Mouse (Mus musculus): ENCODE measurements around the gene Acvr1b. TPM values are rescaled to one million over a fixed set of nuclear protein-coding genes. Genes with fewer than 3 reads are reported as not detected.

Gene Acvr1b
- polyA plus RNA-seq, 1 experiment from 2014 or later = 30.0 TPM

DNA sequence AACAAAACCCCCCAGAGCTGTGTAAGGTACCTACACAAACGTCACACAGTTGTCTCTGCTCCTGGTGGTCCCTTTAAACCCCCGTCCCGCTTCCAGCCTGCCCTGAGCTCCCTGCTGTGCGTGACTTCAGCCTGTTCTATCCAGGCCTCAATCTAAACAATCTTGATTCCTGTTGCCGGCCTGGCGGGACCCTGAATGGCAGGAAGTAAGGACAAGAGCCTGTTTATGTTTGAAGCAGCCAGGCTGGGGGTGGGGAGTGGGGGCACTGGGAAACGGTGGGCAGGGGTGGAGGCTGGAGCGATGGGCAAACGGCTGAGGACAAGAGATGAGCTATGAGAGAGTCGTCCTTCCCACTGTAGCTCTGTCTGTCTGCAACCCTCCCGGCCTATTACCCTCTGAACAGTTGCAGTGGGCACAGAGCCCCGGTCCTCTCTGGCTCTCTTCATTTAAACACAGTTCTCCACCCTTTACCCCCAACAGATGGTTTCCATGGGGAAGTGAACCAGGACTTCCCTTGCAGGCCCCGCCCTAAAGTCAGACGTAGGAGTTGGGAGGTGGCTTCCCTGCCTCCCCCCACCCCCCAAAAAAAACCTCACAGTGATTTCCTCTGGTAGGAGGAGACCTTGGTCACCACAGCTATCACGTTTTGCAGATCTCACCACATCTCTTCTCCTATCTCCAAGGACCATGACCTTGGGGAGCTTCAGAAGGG, 39.7 kb upstream of the Acvr1b start:
- peak; percentile 6; the same call in 1 of the 2 replicates for ATAC-seq (ENCODE audit: low FRiP score)
- Histone ChIP-seq H3K9me3 (ENCODE audit: control insufficient read depth, low read length) (no peaks in the 10 kb centered on the region), H3K4me1 (replicated peaks; ENCODE audit: control insufficient read depth, insufficient read depth, low read length) (peaks cover 3% of the 10 kb centered on the region; the same call in 1 of the 2 replicates)

DNA sequence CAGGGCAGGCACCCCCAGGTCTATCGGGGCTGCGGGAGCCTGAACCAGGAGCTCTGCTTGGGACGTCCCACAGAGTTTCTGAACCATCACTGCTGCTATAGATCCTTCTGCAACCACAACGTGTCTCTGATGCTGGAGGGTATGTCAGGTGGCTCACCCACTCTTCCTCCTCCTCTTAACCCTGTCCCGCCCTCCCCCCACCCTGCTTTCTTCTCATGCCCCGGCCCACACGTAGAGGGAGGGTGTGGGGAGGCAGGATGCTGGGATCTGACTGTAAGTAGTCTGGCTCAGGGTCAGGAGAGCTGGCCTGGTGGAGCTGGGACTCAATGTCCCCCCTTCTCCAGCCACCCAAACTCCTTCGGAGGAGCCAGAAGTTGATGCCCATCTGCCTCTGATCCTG, 38.5 kb upstream of the Acvr1b start:
- 61% methylated on average over 8 of the region's 8 CpGs for WGBS
- Histone ChIP-seq H3K9me3 (ENCODE audit: control insufficient read depth, low read length) (no peaks in the 10 kb centered on the region), H3K4me1 (replicated peaks; ENCODE audit: control insufficient read depth, insufficient read depth, low read length) (peaks cover 16% of the 10 kb centered on the region), H3K27me3 (ENCODE audit: control insufficient read depth, insufficient read depth, low read length) (peaks cover 4% of the 10 kb centered on the region; the same call in 1 of the 2 replicates), H3K4me3 (replicated peaks; ENCODE audit: low read length) (no peak overlapping the region), H3K27ac (no peak overlapping the region), H3K4me2 (replicated peaks) (peak overlapping the region; percentile 1; the same call in 1 of the 2 replicates), H3K9ac (no peak overlapping the region), H3K36me3 (replicated peaks; ENCODE audit: control insufficient read depth, insufficient read depth) (no peaks in the 10 kb centered on the region)
- DNase-seq (ENCODE audit: low spot score) (no peak), ATAC-seq (ENCODE audit: low FRiP score) (no peak)

More for the DNA sequence above, 39.7 kb upstream of the Acvr1b start:
- 24% methylated on average over 15 of the region's 15 CpGs for WGBS
- Histone ChIP-seq H3K4me2 (replicated peaks) (0 out of 2 replicates have a peak overlapping the region, but pooled peaks have one; percentile 14), H3K27ac (no peak overlapping the region), H3K9ac (no peak overlapping the region), H3K27me3 (ENCODE audit: control insufficient read depth, insufficient read depth, low read length) (peaks cover 16% of the 10 kb centered on the region), H3K4me3 (replicated peaks; ENCODE audit: low read length) (no peak overlapping the region), H3K36me3 (replicated peaks; ENCODE audit: control insufficient read depth, insufficient read depth) (no peaks in the 10 kb centered on the region)
- no peak for DNase-seq (ENCODE audit: low spot score)

DNA sequence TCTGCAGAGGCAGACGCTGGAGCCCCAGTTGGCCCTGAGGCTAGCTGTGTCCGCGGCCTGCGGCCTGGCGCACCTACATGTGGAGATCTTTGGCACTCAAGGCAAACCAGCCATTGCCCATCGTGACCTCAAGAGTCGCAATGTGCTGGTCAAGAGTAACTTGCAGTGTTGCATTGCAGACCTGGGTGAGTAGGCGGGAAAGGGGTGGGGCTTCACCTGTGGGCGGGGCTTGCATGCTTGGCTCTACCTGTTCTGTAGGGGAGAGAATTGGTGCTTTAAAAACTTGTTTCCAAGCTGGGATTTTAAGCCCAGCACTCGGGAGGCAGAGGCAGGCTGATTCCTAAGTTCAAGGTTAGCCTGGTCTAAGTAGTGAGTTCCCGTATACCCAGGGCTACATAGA, 36.4 kb upstream of the Acvr1b start:
- Histone ChIP-seq H3K36me3 (replicated peaks; ENCODE audit: control insufficient read depth, insufficient read depth) (no peaks in the 10 kb centered on the region), H3K27ac (no peak overlapping the region), H3K4me3 (replicated peaks; ENCODE audit: low read length) (no peak overlapping the region), H3K9ac (no peak overlapping the region), H3K27me3 (ENCODE audit: control insufficient read depth, insufficient read depth, low read length) (no peaks in the 10 kb centered on the region), H3K9me3 (ENCODE audit: control insufficient read depth, low read length) (no peaks in the 10 kb centered on the region), H3K4me1 (replicated peaks; ENCODE audit: control insufficient read depth, insufficient read depth, low read length) (peaks cover 18% of the 10 kb centered on the region), H3K4me2 (replicated peaks) (no peak overlapping the region)
- DNase-seq (ENCODE audit: low spot score) (no peak), ATAC-seq (ENCODE audit: low FRiP score) (no peak)
- 77% methylated on average over 11 of the region's 11 CpGs for WGBS

DNA sequence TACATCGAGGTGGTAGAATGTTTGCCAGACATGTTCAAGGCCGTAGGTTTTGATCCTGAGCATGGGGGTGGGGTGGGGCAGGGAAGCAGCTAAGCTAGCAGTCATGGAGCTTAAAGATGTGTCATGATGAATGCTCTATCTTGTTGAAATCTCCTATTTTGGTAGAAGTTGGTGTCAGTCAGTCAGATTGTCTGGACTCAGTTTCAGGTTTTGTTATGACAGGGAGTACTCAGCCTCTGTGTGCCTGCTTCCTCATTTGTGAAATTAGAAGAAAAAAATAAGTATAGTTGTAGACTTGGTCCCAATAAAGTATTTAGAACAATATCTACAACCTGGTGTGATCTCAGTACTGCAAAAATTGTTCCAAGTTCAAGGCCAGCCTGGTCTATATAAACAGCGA, 35.2 kb upstream of the Acvr1b start:
- WGBS = 89% methylated on average over 3 of the region's 3 CpGs
- H3K27me3 ChIP-seq (ENCODE audit: control insufficient read depth, insufficient read depth, low read length) = no peaks in the 10 kb centered on the region
- H3K4me2 ChIP-seq (replicated peaks) = no peak overlapping the region
- H3K36me3 ChIP-seq (replicated peaks; ENCODE audit: control insufficient read depth, insufficient read depth) = no peaks in the 10 kb centered on the region
- DNase-seq (ENCODE audit: low spot score) = no peak
- H3K9ac ChIP-seq = no peak overlapping the region
- H3K9me3 ChIP-seq (ENCODE audit: control insufficient read depth, low read length) = no peaks in the 10 kb centered on the region
- no peak for ATAC-seq (ENCODE audit: low FRiP score)
- H3K4me1 ChIP-seq (replicated peaks; ENCODE audit: control insufficient read depth, insufficient read depth, low read length) = peaks cover 25% of the 10 kb centered on the region
- H3K4me3 ChIP-seq (replicated peaks; ENCODE audit: low read length) = no peak overlapping the region
- H3K27ac ChIP-seq = no peak overlapping the region

DNA sequence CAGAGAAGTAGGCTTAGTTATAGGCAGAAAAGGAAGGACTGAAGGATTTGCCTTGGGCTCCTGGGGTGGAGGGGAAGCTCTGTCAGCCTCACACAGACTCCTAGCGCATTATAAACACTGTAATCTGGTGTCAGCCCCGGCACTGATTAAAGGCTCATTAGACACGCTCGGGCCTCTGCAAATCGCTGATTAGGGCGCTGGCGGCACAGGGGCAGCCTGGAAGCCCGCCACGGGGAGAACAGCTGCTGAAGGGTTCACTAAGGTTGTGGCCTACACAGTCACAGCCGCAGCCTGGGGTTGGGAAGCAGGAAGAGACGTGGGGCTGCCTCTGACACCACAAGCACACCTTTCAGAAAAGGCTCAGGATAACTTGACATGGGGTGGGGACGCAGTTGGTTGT, 34.0 kb upstream of the Acvr1b start:
- Histone ChIP-seq H3K27ac (no peak overlapping the region), H3K36me3 (replicated peaks; ENCODE audit: control insufficient read depth, insufficient read depth) (no peaks in the 10 kb centered on the region), H3K9me3 (ENCODE audit: control insufficient read depth, low read length) (no peaks in the 10 kb centered on the region), H3K27me3 (ENCODE audit: control insufficient read depth, insufficient read depth, low read length) (no peaks in the 10 kb centered on the region), H3K4me3 (replicated peaks; ENCODE audit: low read length) (no peak overlapping the region), H3K4me2 (replicated peaks) (0 out of 2 replicates have a peak overlapping the region, but pooled peaks have one; percentile 1), H3K9ac (no peak overlapping the region), H3K4me1 (replicated peaks; ENCODE audit: control insufficient read depth, insufficient read depth, low read length) (peaks cover 26% of the 10 kb centered on the region)
- WGBS = 14% methylated on average over 12 of the region's 12 CpGs
- ATAC-seq (ENCODE audit: low FRiP score) = peak; percentile 56; the same call in 1 of the 2 replicates
- DNase-seq (ENCODE audit: low spot score) = no peak

DNA sequence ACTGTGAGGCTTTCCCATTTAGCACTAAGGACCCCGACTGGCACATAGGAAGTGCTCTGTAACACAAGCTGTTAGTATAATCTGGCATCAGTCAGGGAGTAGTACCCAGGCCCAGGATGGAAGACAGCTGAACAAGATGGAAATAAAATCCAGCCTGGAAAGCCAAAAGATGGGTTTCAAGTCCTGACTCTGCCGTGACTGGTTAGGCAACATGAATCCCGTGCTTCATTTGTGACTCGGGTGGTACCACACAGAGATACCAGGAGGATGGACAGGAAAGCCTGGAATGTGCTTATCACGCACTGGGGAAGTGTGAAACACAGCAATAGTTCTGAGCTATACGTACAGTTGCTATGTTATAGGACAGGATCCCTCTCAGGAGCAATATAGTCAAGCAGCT, 33.3 kb upstream of the Acvr1b start:
- Histone ChIP-seq H3K9ac (0 out of 2 replicates have a peak overlapping the region, but pooled peaks have one; percentile 17), H3K4me3 (replicated peaks; ENCODE audit: low read length) (no peak overlapping the region)

DNA sequence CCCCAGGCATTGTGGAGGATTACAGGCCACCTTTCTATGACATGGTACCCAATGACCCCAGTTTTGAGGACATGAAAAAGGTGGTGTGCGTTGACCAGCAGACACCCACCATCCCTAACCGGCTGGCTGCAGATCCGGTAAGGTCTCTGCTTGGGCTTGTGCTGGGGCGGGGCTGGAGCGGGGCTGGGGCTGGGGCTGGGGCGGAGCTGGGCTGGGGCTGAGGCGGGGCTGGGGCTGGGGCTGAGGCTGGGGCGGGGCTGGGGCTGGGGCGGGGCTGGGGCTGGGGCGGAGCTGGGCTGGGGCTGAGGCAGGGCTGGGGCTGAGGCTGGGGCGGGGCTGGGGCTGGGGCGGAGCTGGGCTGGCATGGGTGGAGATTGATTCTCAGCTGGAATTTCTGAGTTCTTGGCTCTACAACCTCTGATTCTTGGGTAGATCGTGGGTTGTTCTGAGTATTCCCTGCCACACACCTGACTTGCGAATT, 32.8 kb upstream of the Acvr1b start:
- no peak overlapping the region for H3K4me2 ChIP-seq (replicated peaks)
- peak; percentile 53; the same call in 1 of the 2 replicates for ATAC-seq (ENCODE audit: low FRiP score)

More for the DNA sequence above, 33.3 kb upstream of the Acvr1b start:
- Histone ChIP-seq H3K27ac (no peak overlapping the region), H3K9me3 (ENCODE audit: control insufficient read depth, low read length) (no peaks in the 10 kb centered on the region), H3K4me2 (replicated peaks) (no peak overlapping the region), H3K27me3 (ENCODE audit: control insufficient read depth, insufficient read depth, low read length) (no peaks in the 10 kb centered on the region), H3K36me3 (replicated peaks; ENCODE audit: control insufficient read depth, insufficient read depth) (no peaks in the 10 kb centered on the region), H3K4me1 (replicated peaks; ENCODE audit: control insufficient read depth, insufficient read depth, low read length) (peaks cover 28% of the 10 kb centered on the region)
- ATAC-seq (ENCODE audit: low FRiP score) = no peak
- DNase-seq (ENCODE audit: low spot score) = no peak
- WGBS = 65% methylated on average over 6 of the region's 6 CpGs

DNA sequence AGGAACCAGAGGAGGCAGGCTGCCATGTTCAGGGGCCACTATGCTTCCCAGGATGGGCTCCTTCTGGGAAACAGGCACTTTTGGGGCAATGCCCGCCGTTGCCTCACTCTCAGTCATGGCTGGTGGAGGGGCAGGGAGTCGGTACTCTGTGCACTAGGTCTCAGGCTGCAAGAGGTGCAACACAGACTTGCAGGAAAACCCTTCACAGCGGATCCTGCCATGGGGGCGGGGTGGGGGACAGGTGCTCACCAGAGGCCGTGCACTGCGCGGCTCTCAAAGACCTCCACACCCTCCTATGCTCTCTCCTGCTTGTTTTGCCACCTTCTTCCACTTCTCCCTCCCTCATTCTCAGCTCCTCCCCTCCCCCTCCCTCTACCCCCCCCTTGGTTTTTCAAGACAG, 31.2 kb upstream of the Acvr1b start:
- ATAC-seq (ENCODE audit: low FRiP score) = no peak
- WGBS = 66% methylated on average over 8 of the region's 8 CpGs
- no peak for DNase-seq (ENCODE audit: low spot score)
- H3K4me2 ChIP-seq (replicated peaks) = no peak overlapping the region
- H3K36me3 ChIP-seq (replicated peaks; ENCODE audit: control insufficient read depth, insufficient read depth) = no peaks in the 10 kb centered on the region
- H3K9ac ChIP-seq = no peak overlapping the region
- no peaks in the 10 kb centered on the region for H3K9me3 ChIP-seq (ENCODE audit: control insufficient read depth, low read length)
- no peaks in the 10 kb centered on the region for H3K27me3 ChIP-seq (ENCODE audit: control insufficient read depth, insufficient read depth, low read length)
- H3K27ac ChIP-seq = no peak overlapping the region
- H3K4me3 ChIP-seq (replicated peaks; ENCODE audit: low read length) = no peak overlapping the region
- H3K4me1 ChIP-seq (replicated peaks; ENCODE audit: control insufficient read depth, insufficient read depth, low read length) = peaks cover 32% of the 10 kb centered on the region

More for the DNA sequence above, 32.8 kb upstream of the Acvr1b start:
- WGBS = 9% methylated on average over 8 of the region's 14 CpGs
- Histone ChIP-seq H3K36me3 (replicated peaks; ENCODE audit: control insufficient read depth, insufficient read depth) (no peaks in the 10 kb centered on the region), H3K9me3 (ENCODE audit: control insufficient read depth, low read length) (no peaks in the 10 kb centered on the region), H3K4me3 (replicated peaks; ENCODE audit: low read length) (no peak overlapping the region), H3K9ac (0 out of 2 replicates have a peak overlapping the region, but pooled peaks have one; percentile 17), H3K27ac (no peak overlapping the region), H3K4me1 (replicated peaks; ENCODE audit: control insufficient read depth, insufficient read depth, low read length) (peaks cover 32% of the 10 kb centered on the region), H3K27me3 (ENCODE audit: control insufficient read depth, insufficient read depth, low read length) (no peaks in the 10 kb centered on the region)
- DNase-seq (ENCODE audit: low spot score) = no peak

DNA sequence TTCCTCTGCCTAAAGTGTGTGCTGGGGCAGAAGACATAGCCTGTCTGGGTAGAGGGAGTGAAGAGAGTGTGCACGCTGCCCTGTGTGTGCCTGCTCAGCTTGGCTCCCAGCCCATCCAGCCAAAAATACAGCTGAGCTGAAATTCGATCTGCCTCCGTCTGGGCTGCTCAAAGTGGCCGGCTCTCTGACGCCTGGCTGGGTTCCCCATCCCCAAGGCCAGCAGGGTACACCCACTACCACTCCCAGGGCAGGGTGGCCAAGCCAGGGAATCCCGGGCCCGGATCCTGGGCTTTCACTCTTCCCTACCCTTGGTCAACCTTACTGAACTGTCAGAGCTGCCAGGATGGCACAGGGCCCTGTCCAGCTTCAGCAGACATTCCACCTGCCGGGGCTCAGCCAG, 30.4 kb upstream of the Acvr1b start:
- DNase-seq (ENCODE audit: low spot score) (no peak), ATAC-seq (ENCODE audit: low FRiP score) (no peak)
- H3K27ac ChIP-seq = no peak overlapping the region
- no peaks in the 10 kb centered on the region for H3K36me3 ChIP-seq (replicated peaks; ENCODE audit: control insufficient read depth, insufficient read depth)
- WGBS = 18% methylated on average over 8 of the region's 8 CpGs
- no peak overlapping the region for H3K4me3 ChIP-seq (replicated peaks; ENCODE audit: low read length)
- H3K4me2 ChIP-seq (replicated peaks) = no peak overlapping the region
- H3K9me3 ChIP-seq (ENCODE audit: control insufficient read depth, low read length) = no peaks in the 10 kb centered on the region
- H3K4me1 ChIP-seq (replicated peaks; ENCODE audit: control insufficient read depth, insufficient read depth, low read length) = peaks cover 32% of the 10 kb centered on the region
- H3K27me3 ChIP-seq (ENCODE audit: control insufficient read depth, insufficient read depth, low read length) = no peaks in the 10 kb centered on the region
- no peak overlapping the region for H3K9ac ChIP-seq
